Mouse (Mus musculus): ENCODE data around the gene St3gal2. TPM values are rescaled to one million over a fixed set of nuclear protein-coding genes. Genes with fewer than 3 reads are reported as not detected.
"Not testable (repeated sequence)": the region's sequence is repeated elsewhere in the genome, so short reads cannot be mapped to it uniquely, and the experiment has no call there.

The St3gal2 gene
- 9.0 and 9.5 TPM in 2 replicates for polyA plus RNA-seq (2015; fragmentation: Nextera tagmentation; extraction: Ambion mirVana)

GRCm38 (mm10) chr8:110919341-110920031 lies at the start of gene St3gal2:
Gene St3gal2, plus strand, starts transcription at chr8:110919922.
- peak; percentile 93 for DNase-seq (ENCODE audit: low spot score)

- no peak for DNase-seq (ENCODE audit: low spot score)
Observed at GRCm38 (mm10) chr8:110870501-110870900, 49.2 kb upstream of the St3gal2 start.

- DNase-seq (ENCODE audit: low spot score): no peak
Observed at GRCm38 (mm10) chr8:110877862-110878261, 41.9 kb upstream of the St3gal2 start.

- DNase-seq (ENCODE audit: low spot score): no peak
Observed at GRCm38 (mm10) chr8:110881741-110882310, 37.9 kb upstream of the St3gal2 start.

GRCm38 (mm10) chr8:110883824-110884223 lies 35.9 kb upstream of the St3gal2 start:
- DNase-seq (ENCODE audit: low spot score): no peak

- DNase-seq (ENCODE audit: low spot score): no peak
Observed at GRCm38 (mm10) chr8:110886634-110887033, 33.1 kb upstream of the St3gal2 start.

- DNase-seq (ENCODE audit: low spot score): no peak
Observed at GRCm38 (mm10) chr8:110887551-110887950, 32.2 kb upstream of the St3gal2 start.

GRCm38 (mm10) chr8:110888441-110888840 lies 31.3 kb upstream of the St3gal2 start:
- DNase-seq (ENCODE audit: low spot score): no peak

- no peak for DNase-seq (ENCODE audit: low spot score)
Observed at GRCm38 (mm10) chr8:110888860-110889259, 30.9 kb upstream of the St3gal2 start.

- DNase-seq (ENCODE audit: low spot score): no peak
Observed at GRCm38 (mm10) chr8:110889904-110890470, 29.7 kb upstream of the St3gal2 start.

- no peak for DNase-seq (ENCODE audit: low spot score)
Observed at GRCm38 (mm10) chr8:110892040-110892439, 27.7 kb upstream of the St3gal2 start.

- DNase-seq (ENCODE audit: low spot score): no peak
Observed at GRCm38 (mm10) chr8:110892913-110893312, 26.8 kb upstream of the St3gal2 start.

- DNase-seq (ENCODE audit: low spot score): no peak
Observed at GRCm38 (mm10) chr8:110894851-110895250, 24.9 kb upstream of the St3gal2 start.

- DNase-seq (ENCODE audit: low spot score): no peak
Observed at GRCm38 (mm10) chr8:110895254-110895653, 24.5 kb upstream of the St3gal2 start.

GRCm38 (mm10) chr8:110895812-110896211 lies 23.9 kb upstream of the St3gal2 start:
- no peak for DNase-seq (ENCODE audit: low spot score)

- no peak for DNase-seq (ENCODE audit: low spot score)
Observed at GRCm38 (mm10) chr8:110897495-110897894, 22.2 kb upstream of the St3gal2 start.

- no peak for DNase-seq (ENCODE audit: low spot score)
Observed at GRCm38 (mm10) chr8:110901056-110901455, 18.7 kb upstream of the St3gal2 start.

- peak; percentile 86 for DNase-seq (ENCODE audit: low spot score)
Observed at GRCm38 (mm10) chr8:110901839-110902578, 17.7 kb upstream of the St3gal2 start, which contains the start of gene Fuk. Gene Fuk, minus strand, starts transcription at chr8:110902488.

GRCm38 (mm10) chr8:110902579-110902965 lies 17.1 kb upstream of the St3gal2 start:
- DNase-seq (ENCODE audit: low spot score): no peak

GRCm38 (mm10) chr8:110905404-110905803 lies 14.3 kb upstream of the St3gal2 start:
- DNase-seq (ENCODE audit: low spot score): no peak

- DNase-seq (ENCODE audit: low spot score): no peak
Observed at GRCm38 (mm10) chr8:110906682-110907081, 13.0 kb upstream of the St3gal2 start.

GRCm38 (mm10) chr8:110909850-110910249 lies 9.9 kb upstream of the St3gal2 start:
- DNase-seq (ENCODE audit: low spot score): not testable (repeated sequence)

All from thymus, postnatal 0 days (tissue).